Mouse (Mus musculus) CD4-positive, CD25-positive, alpha-beta regulatory T cell (primary cell): Measurements from ENCODE around the gene Erp44. TPM values are rescaled to one million over a fixed set of nuclear protein-coding genes. Genes with fewer than 3 reads are reported as not detected.

ENCODE experiments used
- polyA plus RNA-seq: library from polyadenylated mRNA; unstranded; fragments of 100-300 nt; shearing (Covaris generic); gene quantifications from one replicate; pipeline ENCODE4 v1.2.1, GENCODE M21; 2017

Erp44 gene
- polyA plus RNA-seq = 89.8 TPM

GRCm38 (mm10) chr4:48279498-48280134 lies at the start of gene Erp44, which contains the start of gene Invs:
TSS of gene Erp44 (minus strand) at chr4:48279558.
TSS of gene Invs (plus strand) at chr4:48279760.

Other genes starting within 250 kb of the Erp44 start
- 8.1 TPM for gene Nr4a3, start 234.4 kb downstream of the Erp44 start, polyA plus RNA-seq
- gene Stx17, start 154.6 kb downstream of the Erp44 start, polyA plus RNA-seq = 17.7 TPM
- 20.2 TPM for gene Invs, start 202 bp upstream of the Erp44 start, polyA plus RNA-seq
- 75.4 TPM for gene Tex10, start 193.9 kb upstream of the Erp44 start, polyA plus RNA-seq